Mouse (Mus musculus): ENCODE measurements around the gene Cmpk1. TPM values are rescaled to one million over a fixed set of nuclear protein-coding genes. Genes with fewer than 3 reads are reported as not detected.
A peak's percentile ranks its signal among the peaks of the same experiment; 100 is the strongest.

The Cmpk1 gene
- polyA plus RNA-seq, 1 experiment from 2014 or later, result 199 TPM

DNA sequence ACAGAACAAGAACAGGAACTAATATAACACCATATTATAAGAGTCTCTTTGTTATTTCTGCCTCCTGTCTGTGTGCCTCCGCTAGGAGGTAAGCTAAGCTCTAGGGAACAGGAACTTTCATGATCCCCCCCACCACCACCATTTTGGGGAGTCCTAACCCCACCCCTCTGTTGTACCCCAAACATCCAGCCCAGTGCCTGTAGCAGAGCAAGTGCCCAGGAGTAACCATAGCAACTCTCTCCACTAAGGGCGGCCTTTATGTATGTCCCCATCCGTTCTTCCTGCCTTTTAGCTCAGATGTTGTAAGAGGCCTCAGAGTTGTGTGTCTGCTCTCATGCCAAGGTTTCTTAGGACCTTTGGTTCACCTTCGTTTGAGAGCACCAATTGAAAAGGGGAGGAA, 44.9 kb downstream of the Cmpk1 start:
- peaks cover 50% of the 10 kb centered on the region for H3K27me3 ChIP-seq
- 29% methylated on average over 4 of the region's 4 CpGs for WGBS
- no peak overlapping the region for H3K4me3 ChIP-seq
- no peak for ATAC-seq (ENCODE audit: low read depth)
- no peak overlapping the region for H3K4me2 ChIP-seq
- H3K9ac ChIP-seq, result no peak overlapping the region
- H3K4me1 ChIP-seq (replicated peaks), result peaks cover 16% of the 10 kb centered on the region
- no peak overlapping the region for H3K27ac ChIP-seq (replicated peaks)
- no peaks in the 10 kb centered on the region for H3K9me3 ChIP-seq
- no peaks in the 10 kb centered on the region for H3K36me3 ChIP-seq

DNA sequence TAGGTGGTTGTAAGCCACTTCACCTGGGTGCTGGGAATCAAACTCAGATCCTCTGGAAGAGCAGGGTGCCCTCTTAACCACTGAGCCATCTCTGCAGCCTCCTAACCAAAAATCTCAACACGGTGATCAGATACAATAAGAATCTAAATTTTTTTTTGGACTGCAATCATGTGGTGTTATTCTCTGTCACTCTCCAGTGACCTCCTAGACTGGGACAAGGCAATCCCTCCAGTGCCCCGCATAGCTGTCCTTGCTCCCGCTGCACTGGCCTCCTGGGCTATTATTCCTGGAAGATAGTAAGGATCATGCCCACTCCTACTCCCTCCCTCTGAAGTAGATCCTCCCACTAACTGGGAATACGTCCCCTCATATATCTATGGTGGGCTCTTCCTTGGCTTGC, 45.7 kb downstream of the Cmpk1 start:
- peaks cover 16% of the 10 kb centered on the region for H3K4me1 ChIP-seq (replicated peaks)
- 68% methylated on average over 4 of the region's 4 CpGs for WGBS
- no peak overlapping the region for H3K9ac ChIP-seq
- no peaks in the 10 kb centered on the region for H3K36me3 ChIP-seq
- H3K9me3 ChIP-seq, result no peaks in the 10 kb centered on the region
- peaks cover 42% of the 10 kb centered on the region for H3K27me3 ChIP-seq
- ATAC-seq (ENCODE audit: low read depth), result no peak
- no peak overlapping the region for H3K4me2 ChIP-seq
- H3K27ac ChIP-seq (replicated peaks), result no peak overlapping the region
- no peak overlapping the region for H3K4me3 ChIP-seq

DNA sequence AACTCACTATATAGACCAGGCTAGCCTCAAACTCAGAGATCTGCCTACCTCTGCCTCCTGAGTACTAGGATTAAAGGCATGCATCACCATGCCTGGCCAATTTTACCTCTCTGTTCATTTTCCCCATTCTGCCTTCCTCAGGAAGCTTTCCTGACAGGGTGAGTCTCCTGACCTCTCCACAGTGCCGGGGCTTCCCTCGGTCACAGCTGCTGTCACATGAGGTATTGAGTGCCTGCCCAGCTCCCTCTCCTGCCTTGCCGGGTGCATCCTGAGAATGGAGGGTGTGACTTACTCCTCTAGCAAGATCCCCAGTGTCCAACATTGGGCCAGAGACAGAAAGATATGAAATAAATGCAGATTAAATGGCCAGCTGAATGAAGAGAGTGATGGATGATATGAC, 48.8 kb downstream of the Cmpk1 start:
- Histone ChIP-seq H3K9me3 (no peaks in the 10 kb centered on the region), H3K4me3 (no peak overlapping the region), H3K36me3 (no peaks in the 10 kb centered on the region), H3K27ac (replicated peaks) (no peak overlapping the region), H3K4me1 (replicated peaks) (peaks cover 16% of the 10 kb centered on the region), H3K4me2 (no peak overlapping the region), H3K27me3 (peaks cover 19% of the 10 kb centered on the region; the same call in 1 of the 2 replicates), H3K9ac (no peak overlapping the region)
- 60% methylated on average over 3 of the region's 3 CpGs for WGBS
- ATAC-seq (ENCODE audit: low read depth), result no peak

DNA sequence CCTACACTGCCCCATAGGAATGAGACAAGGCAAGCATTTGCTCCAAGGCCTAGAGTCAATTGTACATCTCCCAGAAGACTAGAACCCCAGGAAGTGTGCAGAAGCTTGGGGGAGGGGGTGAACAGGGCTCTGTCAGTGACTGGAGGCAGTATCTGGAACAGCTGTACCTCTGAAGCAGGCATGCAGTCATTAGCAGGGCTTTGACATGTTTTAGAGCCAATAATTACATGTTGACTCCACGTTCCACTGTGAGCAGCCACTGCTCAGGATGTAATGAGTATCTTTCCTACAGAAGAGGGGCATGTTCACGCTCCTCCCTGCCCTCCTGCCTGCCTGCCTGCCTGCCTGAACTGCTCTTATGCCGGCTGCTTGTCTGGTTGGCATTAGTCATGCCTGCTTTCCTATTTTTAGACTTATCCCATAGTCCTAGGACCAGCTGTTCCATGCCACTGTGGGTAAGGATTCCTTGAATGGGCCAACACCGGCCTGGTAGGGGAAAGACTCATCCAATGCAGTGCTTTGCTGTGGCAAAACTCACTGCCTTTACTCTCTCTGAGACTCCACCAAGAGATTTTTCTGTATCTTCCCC, 49.5 kb downstream of the Cmpk1 start:
- ATAC-seq (ENCODE audit: low read depth), result no peak
- Histone ChIP-seq H3K9me3 (no peaks in the 10 kb centered on the region), H3K36me3 (no peaks in the 10 kb centered on the region), H3K4me1 (replicated peaks) (peaks cover 12% of the 10 kb centered on the region), H3K4me2 (no peak overlapping the region), H3K4me3 (no peak overlapping the region), H3K9ac (no peak overlapping the region), H3K27ac (replicated peaks) (no peak overlapping the region), H3K27me3 (peaks cover 24% of the 10 kb centered on the region; the same call in 1 of the 2 replicates)
- WGBS, result 54% methylated on average over 4 of the region's 4 CpGs

DNA sequence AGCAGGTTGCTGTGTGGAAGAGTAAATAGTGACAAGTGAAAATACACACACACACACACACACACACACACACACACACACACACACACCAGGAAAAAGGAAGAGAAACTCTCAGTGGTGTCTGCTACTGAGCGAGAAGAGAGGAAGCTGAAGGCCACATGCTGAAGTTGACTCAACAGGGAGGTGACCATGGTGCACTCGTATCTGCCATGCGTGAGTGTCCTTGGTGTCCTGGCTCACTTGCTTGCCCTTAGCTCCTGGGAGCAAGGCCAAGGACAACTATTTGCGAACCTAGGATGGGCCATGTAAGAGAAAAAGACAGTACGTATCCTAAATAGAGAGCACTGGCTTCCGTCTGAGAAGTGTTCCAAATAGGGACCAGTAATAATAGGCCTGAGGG, 52.9 kb downstream of the Cmpk1 start:
- Histone ChIP-seq H3K27ac (replicated peaks) (no peak overlapping the region), H3K9me3 (no peaks in the 10 kb centered on the region), H3K4me3 (no peak overlapping the region), H3K9ac (no peak overlapping the region), H3K4me2 (no peak overlapping the region), H3K27me3 (peaks cover 45% of the 10 kb centered on the region), H3K4me1 (replicated peaks) (no peaks in the 10 kb centered on the region), H3K36me3 (no peaks in the 10 kb centered on the region)
- ATAC-seq (ENCODE audit: low read depth), result no peak
- 91% methylated on average over 6 of the region's 6 CpGs for WGBS

DNA sequence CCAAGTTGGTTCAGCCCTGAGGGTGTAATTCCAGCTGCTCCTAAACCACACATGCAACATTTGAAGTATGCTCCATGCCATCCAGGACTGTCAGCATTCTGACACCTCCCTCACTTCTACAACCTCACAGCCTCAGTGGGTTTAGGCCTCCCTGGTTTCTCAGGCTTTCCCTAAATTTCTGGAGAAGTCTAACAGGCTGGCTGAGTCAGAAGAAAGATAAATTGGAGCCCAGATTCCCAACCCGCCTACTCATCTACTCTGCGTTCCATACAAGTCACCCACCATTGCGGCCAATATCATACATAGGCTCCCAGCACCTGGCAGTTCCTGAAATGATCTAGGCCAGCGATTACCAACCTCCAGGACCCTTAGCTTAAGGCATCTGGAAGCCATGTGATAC, 54.3 kb downstream of the Cmpk1 start:
- H3K27me3 ChIP-seq, result peaks cover 50% of the 10 kb centered on the region
- ATAC-seq (ENCODE audit: low read depth), result no peak
- no peak overlapping the region for H3K4me2 ChIP-seq
- H3K9ac ChIP-seq, result no peak overlapping the region
- H3K4me3 ChIP-seq, result no peak overlapping the region
- no peaks in the 10 kb centered on the region for H3K4me1 ChIP-seq (replicated peaks)
- H3K27ac ChIP-seq (replicated peaks), result no peak overlapping the region
- H3K9me3 ChIP-seq, result no peaks in the 10 kb centered on the region
- H3K36me3 ChIP-seq, result no peaks in the 10 kb centered on the region
- WGBS, result 86% methylated on average over 4 of the region's 4 CpGs

DNA sequence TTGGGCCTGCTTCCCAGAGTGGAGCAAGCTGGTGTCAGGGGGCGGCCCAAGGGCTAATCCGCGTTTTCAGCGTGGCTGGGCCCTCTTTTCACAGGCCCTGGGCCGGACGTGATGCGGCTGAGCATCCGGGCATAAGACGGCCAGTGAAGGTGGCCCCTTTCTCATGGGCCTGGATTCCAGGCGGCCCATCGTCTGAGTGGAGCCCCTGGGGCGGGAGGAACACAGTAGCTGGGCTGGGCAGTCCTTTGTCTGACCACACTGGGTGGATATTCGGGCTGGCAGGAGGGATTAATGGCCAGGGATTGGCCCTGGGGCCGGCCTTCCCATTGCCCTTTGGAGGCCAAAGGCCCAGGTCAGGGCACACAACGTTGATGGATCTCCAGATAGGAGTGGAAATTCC, 57.9 kb downstream of the Cmpk1 start:
- no peaks in the 10 kb centered on the region for H3K36me3 ChIP-seq
- H3K4me2 ChIP-seq, result no peak overlapping the region
- no peak overlapping the region for H3K9ac ChIP-seq
- ATAC-seq (ENCODE audit: low read depth), result no peak
- H3K27ac ChIP-seq (replicated peaks), result no peak overlapping the region
- H3K9me3 ChIP-seq, result no peaks in the 10 kb centered on the region
- WGBS, result 16% methylated on average over 15 of the region's 15 CpGs
- H3K27me3 ChIP-seq, result peaks cover 82% of the 10 kb centered on the region
- H3K4me1 ChIP-seq (replicated peaks), result peaks cover 14% of the 10 kb centered on the region
- H3K4me3 ChIP-seq, result no peak overlapping the region

DNA sequence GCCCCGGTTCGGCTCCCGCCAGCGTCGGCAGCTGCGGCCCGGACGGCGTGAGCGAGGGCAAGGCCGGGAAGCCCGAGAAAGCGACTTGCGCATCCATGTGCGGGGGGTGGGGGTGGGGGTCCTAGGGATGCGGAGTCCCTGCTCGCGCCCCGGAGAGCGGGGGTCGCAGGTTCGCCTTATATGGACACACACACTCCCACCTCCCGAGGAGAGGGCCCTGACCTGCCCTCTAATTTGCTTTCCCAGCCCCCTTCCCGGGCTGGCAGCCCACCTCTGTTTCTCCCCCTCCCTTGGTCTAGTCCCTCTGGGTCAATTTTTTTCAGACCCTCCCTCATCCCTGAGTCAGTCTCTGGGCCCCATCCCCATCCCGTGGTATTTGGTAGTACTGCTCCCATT, 61.1 kb downstream of the Cmpk1 start, which contains the start of gene Foxe3:
Foxe3 (minus strand) TSS at position 97 of the 396 bp plus-strand sequence.
- under 1% methylated on average over 23 of the region's 25 CpGs for WGBS
- ATAC-seq (ENCODE audit: low read depth), result no peak
- H3K4me1 ChIP-seq (replicated peaks), result peaks cover 14% of the 10 kb centered on the region

DNA sequence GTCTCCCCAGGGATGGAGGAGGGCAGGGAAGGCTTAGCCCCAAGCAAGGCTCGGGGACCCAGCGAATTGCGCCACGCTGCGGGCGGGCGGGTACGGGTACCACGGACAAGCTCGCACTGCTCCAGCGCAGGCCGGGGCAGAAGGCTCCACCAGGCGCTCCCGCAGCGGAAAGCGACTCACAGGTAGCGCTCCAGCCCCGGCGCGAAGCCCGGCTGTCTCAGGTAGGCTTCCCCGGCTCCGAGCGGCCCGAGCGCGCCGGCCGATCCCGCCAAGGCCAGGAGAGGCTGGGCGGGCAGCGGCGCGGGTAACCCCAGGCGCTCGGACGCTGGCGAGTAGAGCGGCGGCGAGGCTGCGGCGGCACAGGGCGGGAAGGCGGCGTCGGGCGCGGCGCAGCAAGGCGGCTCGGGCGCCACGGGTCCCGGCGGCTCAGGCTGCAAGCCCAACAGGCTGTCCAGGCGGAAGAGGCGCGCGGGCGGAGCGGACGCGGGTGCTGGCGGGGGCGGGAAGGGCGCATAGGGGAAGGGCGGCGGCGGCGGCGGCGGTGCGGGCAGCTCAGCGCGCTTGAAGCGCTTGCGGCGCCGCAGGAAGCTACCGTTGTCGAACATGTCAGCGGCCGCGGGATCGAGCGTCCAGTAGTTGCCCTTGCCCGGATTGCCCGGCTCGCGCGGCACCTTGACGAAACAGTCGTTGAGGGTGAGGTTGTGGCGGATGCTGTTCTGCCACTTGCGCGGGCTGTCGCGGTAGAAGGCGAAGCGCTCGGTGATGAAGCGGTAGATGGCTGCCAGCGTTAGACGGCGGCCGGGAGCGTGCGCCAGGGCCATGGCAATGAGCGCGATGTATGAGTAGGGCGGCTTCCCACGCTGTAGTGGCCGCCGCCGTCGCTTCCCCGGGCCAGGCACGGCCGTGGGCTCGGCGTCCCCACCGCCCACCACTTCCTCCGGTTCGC, 61.8 kb downstream of the Cmpk1 start:
- H3K4me1 ChIP-seq (replicated peaks), result peaks cover 14% of the 10 kb centered on the region
- H3K27ac ChIP-seq (replicated peaks), result no peak overlapping the region
- 0 out of 2 replicates have a peak overlapping the region, but pooled peaks have one; percentile 31 for H3K9ac ChIP-seq
- peaks cover 90% of the 10 kb centered on the region for H3K27me3 ChIP-seq
- H3K36me3 ChIP-seq, result no peaks in the 10 kb centered on the region
- H3K4me2 ChIP-seq, result peak overlapping the region; percentile 59
- under 1% methylated on average over 120 of the region's 125 CpGs for WGBS
- H3K9me3 ChIP-seq, result no peaks in the 10 kb centered on the region
- ATAC-seq (ENCODE audit: low read depth), result peak; percentile 57; the same call in 1 of the 2 replicates
- peak overlapping the region; percentile 37 for H3K4me3 ChIP-seq

More for the DNA sequence above, 61.1 kb downstream of the Cmpk1 start, which contains the start of gene Foxe3:
- H3K4me2 ChIP-seq, result peak within 1 kb of the TSS; percentile 59
- peak within 1 kb of the TSS; percentile 37 for H3K4me3 ChIP-seq
- H3K36me3 ChIP-seq, result no peaks in the 10 kb centered on the region
- H3K27me3 ChIP-seq, result peaks cover 92% of the 10 kb centered on the region
- no peaks in the 10 kb centered on the region for H3K9me3 ChIP-seq
- H3K9ac ChIP-seq, result 0 out of 2 replicates have a peak within 1 kb of the TSS, but pooled peaks have one; percentile 31
- H3K27ac ChIP-seq (replicated peaks), result no peak within 1 kb of the TSS

DNA sequence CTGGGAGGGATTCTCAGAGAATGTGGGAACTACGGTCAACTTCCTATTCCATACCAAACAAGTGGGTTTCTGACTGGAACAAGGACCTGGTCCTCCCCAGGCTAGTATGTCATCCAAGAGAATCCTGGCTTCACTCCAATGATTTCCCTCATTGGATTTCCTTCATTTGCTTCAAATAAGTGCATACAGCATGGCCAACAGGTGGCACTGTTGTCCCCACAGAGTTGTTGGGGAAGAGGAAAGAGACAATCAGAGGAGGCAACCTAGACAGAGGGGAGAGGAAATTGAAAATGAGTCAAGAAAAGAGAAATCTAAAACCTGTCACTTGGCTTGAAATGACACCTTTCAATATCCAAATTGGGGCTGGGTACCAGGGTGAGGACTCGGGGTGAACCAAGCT, 70.0 kb downstream of the Cmpk1 start:
- H3K4me2 ChIP-seq, result no peak overlapping the region
- H3K4me3 ChIP-seq, result no peak overlapping the region
- H3K36me3 ChIP-seq, result no peaks in the 10 kb centered on the region
- no peaks in the 10 kb centered on the region; the same call in 1 of the 2 replicates for H3K9me3 ChIP-seq
- ATAC-seq (ENCODE audit: low read depth), result no peak
- H3K9ac ChIP-seq, result no peak overlapping the region
- peaks cover 90% of the 10 kb centered on the region for H3K27me3 ChIP-seq
- WGBS, result 46% methylated on average over 2 of the region's 2 CpGs
- H3K4me1 ChIP-seq (replicated peaks), result peaks cover 11% of the 10 kb centered on the region; the same call in 1 of the 2 replicates
- H3K27ac ChIP-seq (replicated peaks), result no peak overlapping the region

DNA sequence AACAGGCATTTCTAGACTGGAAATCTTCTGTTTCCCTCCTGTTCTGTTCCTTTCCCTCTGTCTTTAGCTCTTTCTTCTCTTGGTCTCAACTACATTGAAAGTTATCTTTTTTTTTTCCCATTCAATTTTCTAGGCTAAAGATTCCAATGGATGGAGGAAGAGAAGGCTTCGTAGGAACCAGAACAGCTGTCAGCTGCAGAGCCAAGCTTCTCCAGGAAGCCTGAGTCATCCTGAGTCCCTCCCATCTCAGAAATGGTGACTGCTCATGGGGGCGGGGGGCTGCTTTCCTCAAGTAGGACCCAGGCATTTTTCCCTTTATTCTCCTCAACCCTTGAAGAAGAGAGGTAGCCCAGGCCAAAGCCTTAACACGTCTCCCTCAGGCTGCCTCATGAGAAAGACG, 71.0 kb downstream of the Cmpk1 start:
- no peaks in the 10 kb centered on the region for H3K36me3 ChIP-seq
- no peak overlapping the region for H3K27ac ChIP-seq (replicated peaks)
- H3K4me1 ChIP-seq (replicated peaks), result peaks cover 11% of the 10 kb centered on the region; the same call in 1 of the 2 replicates
- peaks cover 92% of the 10 kb centered on the region for H3K27me3 ChIP-seq
- H3K4me2 ChIP-seq, result no peak overlapping the region
- WGBS, result 42% methylated on average over 4 of the region's 4 CpGs
- no peaks in the 10 kb centered on the region; the same call in 1 of the 2 replicates for H3K9me3 ChIP-seq
- no peak overlapping the region for H3K4me3 ChIP-seq
- no peak for ATAC-seq (ENCODE audit: low read depth)
- H3K9ac ChIP-seq, result no peak overlapping the region

DNA sequence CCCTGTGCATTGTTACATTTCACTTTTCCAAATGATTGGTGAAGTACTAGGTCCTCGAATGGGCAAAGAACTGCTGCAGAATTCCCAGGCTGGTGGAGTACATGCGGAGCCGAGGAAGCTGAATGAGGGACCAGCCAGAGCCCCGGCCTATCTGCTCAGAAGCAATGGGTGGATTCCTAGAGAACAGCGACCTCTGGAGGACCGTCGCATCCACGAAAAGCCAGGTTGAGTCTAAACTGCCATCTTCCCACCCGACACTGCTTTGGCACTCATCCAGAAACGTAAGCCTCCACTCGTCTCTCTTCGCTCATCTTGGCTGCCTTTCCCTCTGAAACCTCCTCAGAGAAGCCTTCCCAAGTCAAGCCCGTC, 73.5 kb downstream of the Cmpk1 start:
- no peak for ATAC-seq (ENCODE audit: low read depth)
- under 1% methylated on average over 13 of the region's 13 CpGs for WGBS
- H3K4me1 ChIP-seq (replicated peaks), result peaks cover 20% of the 10 kb centered on the region

More for the DNA sequence above, 73.5 kb downstream of the Cmpk1 start:
- no peak overlapping the region for H3K27ac ChIP-seq (replicated peaks)
- no peak overlapping the region for H3K4me3 ChIP-seq
- no peak overlapping the region for H3K9ac ChIP-seq
- H3K4me2 ChIP-seq, result no peak overlapping the region
- H3K36me3 ChIP-seq, result no peaks in the 10 kb centered on the region
- H3K27me3 ChIP-seq, result peaks cover 98% of the 10 kb centered on the region
- no peaks in the 10 kb centered on the region; the same call in 1 of the 2 replicates for H3K9me3 ChIP-seq
